Mouse (Mus musculus) left cerebral cortex, adult 2 months (tissue): ENCODE measurements around the gene Tln1. TPM values are rescaled to one million over a fixed set of nuclear protein-coding genes. Genes with fewer than 3 reads are reported as not detected.
A peak's percentile ranks its signal among the peaks of the same experiment; 100 is the strongest.

Experiments used
- DNase-seq, 2 experiments: peaks; one replicate each; pipeline ENCODE4 v3.0.0; 2021 to 2022; ENCODE audit warnings: low spot score in 2 of 2, mixed read lengths in 1 of 2; ENCODE audit errors: extremely low spot score in 1 of 2
- H3K27ac ChIP-seq: fragments of 200-600 bp; 2 replicates; pipeline ENCODE4 v1.8.1; 2022
- H3K4me3 ChIP-seq: fragments of 200-600 bp; 2 replicates; pipeline ENCODE4 v1.8.1; 2022
- CTCF ChIP-seq: fragments of 200-600 bp; IDR thresholded peaks from 2 replicates; pipeline ENCODE4 v1.8.1; 2022; ENCODE audit warnings: antibody characterized with exemption, mild to moderate bottlenecking, moderate library complexity
- intact Hi-C: fragments of 180-260 bp; cut with DNase I; formaldehyde crosslinking; loops from one replicate; pipeline ENCODE4 v1.15.1; 2025
- total RNA-seq, 2 experiments: library from RNA; stranded (reverse); gene quantifications; 2 replicates each; pipeline ENCODE4 v1.2.3; 2021

Tln1 gene
- total RNA-seq, 2 experiments from 2014 or later, result 50.7 to 52.2 TPM

DNA sequence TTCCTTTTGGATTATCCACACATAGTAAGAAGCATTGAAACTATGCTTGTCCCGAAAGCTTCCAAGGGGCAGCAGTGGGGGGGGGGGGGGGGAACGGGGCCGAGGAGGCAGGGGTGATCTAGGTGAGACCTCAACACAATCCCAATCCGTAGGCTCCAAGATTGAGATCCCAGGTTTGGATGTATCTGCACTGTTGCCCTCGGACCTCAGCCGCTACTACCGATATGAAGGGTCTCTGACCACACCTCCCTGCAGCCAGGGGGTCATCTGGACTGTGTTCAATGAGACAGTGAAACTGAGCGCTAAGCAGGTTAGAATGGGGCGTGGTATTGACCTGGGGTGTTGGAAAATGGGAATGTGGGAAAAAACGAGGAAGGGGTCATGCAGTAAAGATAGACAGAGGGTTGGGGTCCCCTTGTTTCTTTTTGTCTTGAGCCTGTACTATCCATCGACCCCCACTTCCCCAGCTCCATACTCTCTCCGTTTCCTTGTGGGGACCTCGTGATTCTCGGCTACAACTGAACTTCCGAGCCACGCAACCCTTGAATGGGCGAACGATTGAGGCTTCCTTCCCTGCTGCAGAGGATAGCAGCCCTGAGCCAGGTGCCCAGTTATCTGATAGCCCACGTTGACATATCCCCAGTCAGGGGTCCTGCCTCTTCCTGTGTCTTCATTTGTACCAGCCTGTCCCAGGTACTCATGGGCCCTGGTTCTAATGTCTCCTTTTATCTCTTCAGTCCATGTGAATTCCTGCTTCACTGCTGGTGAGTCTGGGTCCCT, 50.6 kb downstream of the Tln1 start:
- intact Hi-C loops, result no loop called here
- Histone ChIP-seq H3K27ac (no peak overlapping the region), H3K4me3 (no peak overlapping the region)
- no peak for DNase-seq
- no peak for TF ChIP-seq CTCF

DNA sequence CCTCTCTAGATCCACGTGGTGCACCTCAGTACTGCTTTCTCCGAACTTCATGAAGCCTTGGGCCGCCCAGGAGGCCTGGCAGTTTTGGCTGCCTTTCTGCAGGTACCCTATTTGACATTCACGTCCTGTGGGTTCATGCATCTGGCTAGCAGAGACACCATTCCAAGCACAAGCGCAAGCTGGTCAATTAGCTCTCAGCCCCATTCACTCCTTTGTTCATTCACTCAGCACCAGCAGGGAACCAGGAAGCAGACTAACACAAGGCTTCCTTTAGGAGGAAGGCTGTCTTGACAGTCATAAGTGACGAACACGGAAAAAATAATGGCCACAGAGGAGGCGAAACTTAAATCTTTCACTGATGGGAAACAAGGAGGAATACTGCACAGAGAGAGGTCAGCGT, 53.4 kb downstream of the Tln1 start:
- Histone ChIP-seq H3K27ac (no peak overlapping the region), H3K4me3 (no peak overlapping the region)
- TF ChIP-seq CTCF, result no peak
- no peak for DNase-seq
- intact Hi-C loops, result no loop called here

DNA sequence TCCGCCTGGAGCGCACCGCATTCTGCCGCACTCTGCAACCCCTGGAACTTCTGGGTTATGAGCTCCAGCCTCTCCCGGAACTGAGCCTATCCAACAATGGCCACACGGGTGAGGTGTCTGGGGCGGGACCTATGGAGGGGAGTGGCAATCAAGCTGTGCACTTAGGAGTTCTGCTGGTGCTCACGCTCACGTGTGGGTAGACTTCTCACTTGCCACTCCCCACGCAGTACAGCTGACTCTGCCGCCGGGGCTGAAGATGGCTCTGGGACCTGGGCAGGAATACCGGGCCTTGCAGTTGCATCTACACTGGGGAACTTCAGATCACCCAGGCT, 53.9 kb downstream of the Tln1 start:
- no peak for DNase-seq
- Histone ChIP-seq H3K27ac (no peak overlapping the region), H3K4me3 (peak overlapping the region; percentile 29)
- TF ChIP-seq CTCF, result no peak
- intact Hi-C loops, result no loop called here

DNA sequence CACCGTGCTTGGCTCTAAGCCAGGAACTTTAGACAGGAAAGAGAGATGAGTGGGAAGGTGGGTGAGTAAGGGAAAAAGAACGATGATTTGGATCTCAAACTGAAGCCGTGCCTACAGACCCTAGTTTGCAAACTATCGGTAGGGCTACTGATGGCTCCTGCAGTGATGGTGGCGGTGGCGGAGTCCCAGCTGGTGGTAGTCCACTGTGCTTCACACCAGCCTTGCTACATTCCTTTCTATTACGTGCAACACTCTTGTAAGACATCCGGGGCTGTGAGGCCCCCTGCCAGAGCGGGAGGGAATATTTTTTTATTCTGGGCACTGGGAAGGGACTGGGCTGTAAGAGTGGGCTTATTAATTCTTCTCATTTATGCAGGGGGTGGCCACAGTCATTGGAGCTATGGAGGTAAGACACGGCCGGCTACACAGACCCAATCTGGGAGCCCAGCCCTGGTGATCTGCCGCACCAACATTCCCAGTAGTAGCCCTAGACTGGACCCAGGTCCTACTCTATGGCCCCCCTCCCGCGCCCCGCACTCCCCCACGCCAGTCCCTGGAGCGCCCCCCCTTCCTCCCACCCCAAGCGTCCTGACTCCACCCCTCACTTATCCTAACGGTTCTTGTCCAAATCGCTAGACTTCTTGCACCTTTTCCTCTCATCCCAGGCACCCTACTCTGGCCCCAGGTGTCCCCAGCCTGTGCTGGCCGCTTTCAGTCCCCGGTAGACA, 54.4 kb downstream of the Tln1 start:
- H3K4me3 ChIP-seq, result peak overlapping the region; percentile 29
- intact Hi-C loops, result no loop called here
- no peak overlapping the region for H3K27ac ChIP-seq
- no peak for TF ChIP-seq CTCF
- DNase-seq, result no peak

DNA sequence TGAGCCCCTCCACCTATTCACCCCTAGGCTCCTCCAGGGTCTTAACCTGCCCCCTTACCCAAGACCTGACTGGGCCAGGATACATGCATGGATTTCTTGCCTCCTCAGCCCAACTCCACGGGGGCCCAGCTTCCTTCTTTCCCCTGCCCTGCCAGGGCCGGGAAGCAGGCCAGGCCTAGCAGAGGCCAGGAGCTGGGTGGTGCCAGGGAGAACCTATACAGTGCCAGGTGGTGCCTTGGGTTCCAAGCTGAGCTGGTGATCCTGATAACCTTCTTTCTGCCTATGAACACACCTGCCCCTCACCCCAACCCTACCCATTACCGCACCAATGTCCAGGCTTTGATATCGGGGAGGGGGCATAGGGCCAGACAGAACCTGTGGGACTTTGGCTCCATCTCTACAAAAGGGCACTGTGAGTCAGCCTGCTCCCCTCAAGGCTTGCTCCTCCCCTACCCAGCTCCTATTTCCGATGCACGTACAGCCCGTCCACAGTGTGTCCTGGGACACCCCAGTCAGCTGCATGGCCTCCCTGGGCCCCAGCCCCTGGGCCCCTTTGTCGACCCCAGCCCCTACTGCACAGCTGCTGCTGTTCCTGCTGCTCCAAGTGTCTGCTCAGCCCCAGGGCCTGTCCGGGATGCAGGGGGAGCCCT, 55.8 kb downstream of the Tln1 start, which contains the start of gene Car9:
TSS of gene Car9 (plus strand) at position 431 of the 650 bp plus-strand sequence.
- no peak for DNase-seq
- Histone ChIP-seq H3K27ac (no peak within 1 kb of the TSS), H3K4me3 (no peak within 1 kb of the TSS)
- no peak for TF ChIP-seq CTCF
- intact Hi-C loops, result no loop called here

DNA sequence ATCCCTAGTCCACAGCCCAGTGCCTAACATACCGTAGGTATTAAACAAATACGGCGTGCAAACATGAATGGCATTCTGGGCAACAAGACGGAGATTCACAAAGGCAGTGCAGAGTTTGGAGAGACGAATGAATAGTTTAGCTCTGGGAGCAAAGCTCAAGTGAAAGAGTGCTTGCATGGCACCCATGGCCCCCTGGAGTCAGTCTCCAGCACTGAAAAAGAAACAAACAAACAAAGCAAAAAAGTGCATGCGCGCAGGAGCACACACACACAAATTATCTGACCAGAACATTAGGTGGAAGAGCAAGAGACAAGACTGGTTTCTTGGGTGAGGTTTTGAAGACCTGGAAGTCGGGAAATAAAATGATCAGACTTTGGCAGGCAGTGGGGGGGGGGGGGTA, 56.4 kb downstream of the Tln1 start:
- DNase-seq, result no peak
- Histone ChIP-seq H3K27ac (no peak overlapping the region), H3K4me3 (no peak overlapping the region)
- no peak for TF ChIP-seq CTCF
- intact Hi-C loops, result no loop called here

DNA sequence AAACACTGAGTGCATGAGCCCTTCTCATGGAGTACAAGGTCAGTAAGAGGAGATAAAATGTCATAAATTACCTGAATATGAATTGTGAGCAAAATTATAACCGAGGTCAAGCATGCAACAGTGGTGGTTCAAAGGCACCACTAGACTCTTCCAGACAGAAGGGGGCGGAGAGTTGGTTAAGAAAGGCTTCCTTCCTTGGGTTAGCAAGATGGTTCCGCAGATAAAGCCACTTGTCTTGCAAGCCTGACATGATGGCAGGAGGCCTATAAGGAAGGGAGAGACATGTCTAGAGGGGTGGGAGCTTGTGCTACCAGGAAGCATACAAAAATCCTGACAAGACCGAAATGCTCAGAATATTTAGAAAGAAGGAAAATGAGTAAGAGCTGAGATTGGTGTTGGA, 58.2 kb downstream of the Tln1 start:
- TF ChIP-seq CTCF, result no peak
- no peak overlapping the region for H3K4me3 ChIP-seq
- H3K27ac ChIP-seq, result no peak overlapping the region
- intact Hi-C loops, result no loop called here
- DNase-seq, result no peak

DNA sequence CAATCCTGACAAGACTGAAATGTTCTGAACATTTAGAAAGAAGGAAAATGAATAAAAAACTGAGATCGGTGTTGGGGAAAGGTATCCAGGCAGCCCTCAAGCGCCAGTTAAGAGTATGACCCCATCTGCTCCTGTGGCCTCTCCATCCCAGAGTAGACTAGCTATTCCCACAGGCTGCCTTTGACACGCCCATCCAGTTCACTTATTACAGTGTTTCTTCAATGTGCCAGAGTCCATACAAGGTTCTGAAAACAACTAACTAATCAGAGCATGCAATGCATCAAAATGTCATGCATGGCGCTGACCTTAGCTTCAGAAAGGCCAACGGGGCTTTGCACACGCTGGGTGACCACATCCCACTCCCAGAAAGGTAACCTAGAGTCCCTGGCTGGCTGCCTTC, 59.0 kb downstream of the Tln1 start:
- intact Hi-C loops, result no loop called here

DNA sequence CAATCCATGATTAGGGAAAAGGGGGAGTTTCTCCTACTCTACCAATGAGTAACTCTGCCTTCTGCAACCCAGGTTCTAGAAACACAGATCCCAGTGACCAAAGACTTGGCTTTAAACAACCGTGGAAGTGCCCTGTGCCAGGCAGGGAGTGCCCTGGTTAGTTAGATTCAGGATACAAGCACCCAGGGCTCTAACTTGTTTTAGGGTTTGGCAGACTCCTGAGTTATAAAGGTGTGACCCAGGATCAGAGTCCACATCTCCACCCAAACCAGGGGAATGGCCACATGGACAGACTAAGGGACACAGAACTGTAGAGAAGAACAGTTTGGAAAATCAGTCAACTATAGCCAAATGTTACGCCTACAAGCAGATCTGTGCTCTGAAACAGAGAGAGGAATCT, 59.5 kb downstream of the Tln1 start:
- TF ChIP-seq CTCF, result no peak
- intact Hi-C loops, result no loop called here

More for the DNA sequence above, 59.0 kb downstream of the Tln1 start:
- Histone ChIP-seq H3K27ac (no peak overlapping the region), H3K4me3 (no peak overlapping the region)
- no peak for DNase-seq
- TF ChIP-seq CTCF, result no peak

DNA sequence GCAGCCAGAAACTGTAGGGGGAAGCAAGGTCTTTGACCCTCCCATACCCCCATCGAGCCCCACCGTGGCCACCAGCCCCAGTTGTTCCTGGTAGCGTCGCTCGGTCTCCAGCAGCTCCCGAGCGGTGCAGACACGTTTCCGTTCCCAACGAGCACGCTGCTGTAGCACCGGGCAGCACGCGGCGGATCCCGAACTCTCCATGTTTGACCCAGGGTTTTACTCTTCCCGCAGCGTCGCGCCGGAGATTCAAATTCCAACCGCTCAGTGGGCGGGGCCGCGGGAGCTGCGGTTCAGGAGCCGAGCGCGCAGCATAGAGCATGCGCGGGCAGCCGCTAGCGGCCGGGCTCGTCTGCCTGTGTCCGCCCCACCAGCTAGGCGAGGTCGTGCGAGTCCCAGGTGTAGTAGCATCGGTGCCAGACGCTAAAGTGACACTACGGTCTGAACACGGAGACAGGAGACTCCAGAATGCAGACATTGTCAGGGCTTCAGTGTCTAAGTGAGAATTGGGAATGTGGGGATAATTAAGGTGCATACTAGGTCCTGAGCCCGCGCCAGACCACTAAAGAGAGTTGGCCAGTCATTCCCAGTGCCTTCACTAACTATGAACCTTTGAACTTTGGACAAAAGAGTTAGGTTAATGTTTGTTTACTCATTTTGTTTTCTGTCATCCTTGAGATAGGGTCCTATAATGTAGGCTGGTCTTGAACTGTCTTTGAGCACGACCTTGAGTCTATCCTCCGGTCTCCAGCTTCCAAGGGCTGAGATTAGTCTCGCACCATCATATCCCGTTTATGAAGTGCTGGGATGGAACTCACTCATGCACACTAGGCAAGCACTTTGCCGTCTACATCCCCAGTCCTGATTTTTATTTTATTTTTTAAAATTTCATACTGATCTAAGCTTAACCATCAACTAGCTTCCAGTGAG, 62.8 kb downstream of the Tln1 start, which contains the start of gene Arhgef39:
TSS of gene Arhgef39 (minus strand) at position 289 of the 927 bp plus-strand sequence.
- peak; percentile 69 to 79 for DNase-seq
- intact Hi-C loops, result loop anchor here (10.0 kb wide), 1 partner anchor 455 kb away; the partner anchor contains the start of gene Fam214b

More for the DNA sequence above, 59.5 kb downstream of the Tln1 start:
- H3K27ac ChIP-seq, result no peak overlapping the region
- DNase-seq, result no peak
- no peak overlapping the region for H3K4me3 ChIP-seq

DNA sequence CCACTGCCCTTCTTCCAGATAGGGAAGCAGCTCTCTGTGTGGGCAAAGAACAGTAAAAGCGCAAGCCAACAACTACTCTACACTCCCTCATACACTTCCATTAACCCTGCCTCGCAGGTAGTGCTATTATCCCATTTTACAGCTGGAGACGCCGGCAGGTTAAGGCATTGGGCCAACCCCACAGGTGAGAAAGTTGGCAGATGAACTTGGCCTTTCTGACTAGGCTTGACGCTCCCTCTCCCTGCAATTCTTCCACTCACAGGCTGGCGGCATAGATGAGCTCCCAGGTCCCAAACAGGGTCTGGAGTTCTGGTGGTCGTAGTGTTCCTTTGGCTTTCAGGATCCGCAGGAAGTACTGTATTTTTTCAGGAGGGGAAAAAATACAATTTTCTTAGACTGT, 63.5 kb downstream of the Tln1 start:
- Histone ChIP-seq H3K27ac (no peak overlapping the region), H3K4me3 (peak overlapping the region; percentile 53; the same call in 1 of the 2 replicates)
- DNase-seq, result no peak
- intact Hi-C loops, result loop anchor here (10.0 kb wide), 1 partner anchor 454 kb away; the partner anchor contains the start of gene Fam214b
- TF ChIP-seq CTCF, result no peak; the same call in 1 of the 2 replicates

More for the DNA sequence above, 62.8 kb downstream of the Tln1 start, which contains the start of gene Arhgef39:
- no peak for TF ChIP-seq CTCF
- H3K27ac ChIP-seq, result no peak within 1 kb of the TSS
- H3K4me3 ChIP-seq, result peak within 1 kb of the TSS; percentile 53
